Mouse (Mus musculus) embryonic facial prominence, embryonic 12.5 days (tissue): ENCODE data around the gene Phc1. TPM values are rescaled to one million over a fixed set of nuclear protein-coding genes. Genes with fewer than 3 reads are reported as not detected.

Experiments used
- ATAC-seq: fragments of 200-750 bp; cut with Nextera tagmentation; 2 replicates; pipeline ENCODE4 v1.8.0; 2017; ENCODE audit not compliant: insufficient number of reproducible peaks, insufficient read depth, low FRiP score, low TSS enrichment
- H3K27ac ChIP-seq: fragments of 300-500 bp; sonication (generic); 2 replicates; pipeline ENCODE4 v1.5.1; 2016; ENCODE audit warnings: mild to moderate bottlenecking
- H3K27me3 ChIP-seq: fragments of 300-500 bp; sonication (generic); 2 replicates; pipeline ENCODE4 v1.6.1; 2016; ENCODE audit warnings: mild to moderate bottlenecking, moderate library complexity
- H3K36me3 ChIP-seq: fragments of 300-500 bp; sonication (generic); 2 replicates; pipeline ENCODE4 v1.6.1; 2016; ENCODE audit warnings: mild to moderate bottlenecking
- H3K4me1 ChIP-seq: fragments of 300-500 bp; sonication (generic); 2 replicates; pipeline ENCODE4 v1.6.1; 2016
- H3K4me2 ChIP-seq: fragments of 300-500 bp; sonication (generic); replicated peaks from 2 replicates; pipeline ENCODE4 v1.6.1; 2016; ENCODE audit warnings: mild to moderate bottlenecking, moderate library complexity
- H3K4me3 ChIP-seq: fragments of 300-500 bp; sonication (generic); 2 replicates; pipeline ENCODE4 v1.5.1; 2016; ENCODE audit warnings: mild to moderate bottlenecking
- H3K9ac ChIP-seq: fragments of 300-500 bp; sonication (generic); 2 replicates; pipeline ENCODE4 v1.6.1; 2016; ENCODE audit warnings: mild to moderate bottlenecking, moderate library complexity
- H3K9me3 ChIP-seq: fragments of 300-500 bp; sonication (generic); 2 replicates; pipeline ENCODE4 v1.6.1; 2016; ENCODE audit warnings: mild to moderate bottlenecking, moderate library complexity
- whole genome bisulfite sequencing: fragments of 180-500 bp; shearing (Covaris S2); methylation state at CpG from one replicate; pipeline ENCODE4 v1.1.7; 2016; 5-methylcytosine and 5-hydroxymethylcytosine counted together
- polyA plus RNA-seq: library from polyadenylated mRNA; unstranded; fragments of >200 nt; fragmentation: Nextera tagmentation; extraction: Ambion mirVana; gene quantifications from 2 replicates; pipeline ENCODE4 v1.2.1, GENCODE M21; 2016

Gene Phc1
- polyA plus RNA-seq, 1 experiment from 2014 or later = 30.0 TPM

DNA sequence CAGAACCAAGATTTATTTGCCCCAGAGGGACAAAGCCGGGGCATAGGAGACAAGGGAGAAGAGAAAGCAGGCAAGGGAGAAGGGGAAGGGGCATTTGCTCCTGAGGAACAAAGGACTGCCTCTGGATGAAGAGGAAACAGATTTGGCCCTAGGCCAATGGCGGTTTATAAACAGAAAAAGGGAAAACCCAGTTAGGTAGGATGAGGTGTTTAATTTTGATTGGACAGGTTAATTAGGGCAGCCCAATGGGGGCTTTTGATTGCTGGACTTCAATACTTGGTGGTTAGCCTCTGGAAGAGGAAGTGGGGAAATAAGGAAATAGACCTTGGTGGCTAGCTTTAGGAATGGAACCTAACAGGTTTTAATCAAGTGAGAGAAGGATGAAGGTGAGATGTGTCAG is 48.2 kb downstream of the Phc1 start:
- 49% methylated on average over 2 of the region's 2 CpGs for WGBS
- ATAC-seq = no peak
- Histone ChIP-seq H3K27ac (no peak overlapping the region), H3K4me1 (0 out of 2 replicates have a peak, but pooled peaks cover 5% of the 10 kb centered on the region), H3K27me3 (no peaks in the 10 kb centered on the region), H3K4me2 (no peak overlapping the region), H3K9ac (no peak overlapping the region), H3K36me3 (no peaks in the 10 kb centered on the region), H3K4me3 (no peak overlapping the region), H3K9me3 (no peaks in the 10 kb centered on the region)

DNA sequence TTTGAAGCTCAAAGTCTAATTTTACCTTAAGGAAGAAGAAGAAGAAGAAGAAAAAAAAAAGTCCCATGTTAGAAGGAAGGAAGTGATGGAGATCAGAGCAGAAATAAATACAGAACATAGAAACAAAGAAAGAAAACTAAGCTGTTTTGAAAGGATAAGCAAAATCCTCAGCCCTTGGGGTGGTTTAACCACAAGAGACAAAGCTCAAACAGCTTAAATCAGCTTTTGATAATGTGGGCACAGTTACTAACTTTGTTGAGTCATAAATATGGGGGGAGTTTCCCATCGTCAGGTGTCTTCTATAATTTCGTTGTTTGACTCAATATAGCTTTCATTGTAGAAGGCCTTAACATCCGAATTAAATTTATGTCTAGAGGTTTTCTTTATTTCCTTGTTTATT is 48.6 kb downstream of the Phc1 start:
- H3K27ac ChIP-seq = no peak overlapping the region
- H3K9me3 ChIP-seq = no peaks in the 10 kb centered on the region
- no peak overlapping the region for H3K4me2 ChIP-seq
- H3K9ac ChIP-seq = no peak overlapping the region
- no peak for ATAC-seq
- H3K4me1 ChIP-seq = 0 out of 2 replicates have a peak, but pooled peaks cover 5% of the 10 kb centered on the region
- no peak overlapping the region for H3K4me3 ChIP-seq
- no peaks in the 10 kb centered on the region for H3K27me3 ChIP-seq
- 70% methylated on average over 3 of the region's 3 CpGs for WGBS
- no peaks in the 10 kb centered on the region for H3K36me3 ChIP-seq

DNA sequence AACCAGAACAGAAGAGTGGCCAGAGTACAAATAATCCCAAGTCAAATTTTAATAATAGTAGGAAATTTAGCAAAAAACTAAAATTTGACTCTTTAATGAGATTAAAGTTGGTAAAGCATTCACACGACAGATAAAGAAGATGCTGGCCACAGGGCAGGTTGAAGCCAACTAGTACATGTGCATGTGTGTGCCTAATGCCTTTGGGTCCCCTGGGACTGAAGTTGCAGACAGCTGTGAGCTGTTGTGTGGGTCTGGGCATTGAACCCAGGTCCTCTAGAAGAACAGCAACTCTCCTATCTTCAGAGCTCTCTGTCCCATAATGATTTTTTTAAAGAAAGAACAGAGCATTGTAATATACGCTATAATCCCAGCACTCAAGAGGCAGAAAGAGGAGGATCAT is 49.1 kb downstream of the Phc1 start:
- Histone ChIP-seq H3K9me3 (no peaks in the 10 kb centered on the region), H3K27ac (no peak overlapping the region), H3K36me3 (no peaks in the 10 kb centered on the region), H3K4me1 (0 out of 2 replicates have a peak, but pooled peaks cover 5% of the 10 kb centered on the region), H3K4me3 (no peak overlapping the region), H3K4me2 (no peak overlapping the region), H3K9ac (no peak overlapping the region), H3K27me3 (no peaks in the 10 kb centered on the region)
- ATAC-seq = no peak
- WGBS = 73% methylated on average over 2 of the region's 2 CpGs

DNA sequence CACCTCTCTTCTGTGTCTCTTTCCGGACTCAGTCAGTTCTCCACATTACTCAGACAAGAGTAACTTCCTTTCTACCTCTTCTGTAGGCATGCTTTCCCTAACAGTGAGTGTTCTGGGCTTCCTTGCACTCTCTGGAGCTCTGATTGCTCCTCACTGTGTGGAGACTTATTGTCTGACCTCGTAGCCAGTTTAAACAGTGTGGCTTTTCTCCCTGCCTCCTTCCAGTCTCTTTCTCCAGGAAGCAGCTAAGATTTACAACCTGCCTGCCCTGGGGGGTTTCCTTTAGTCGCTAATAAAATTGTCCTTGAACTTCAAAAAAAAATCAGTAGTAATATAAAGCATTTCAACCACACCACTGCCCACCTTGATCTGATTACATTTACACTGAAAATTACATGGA is 50.1 kb downstream of the Phc1 start:
- H3K4me1 ChIP-seq = 0 out of 2 replicates have a peak, but pooled peaks cover 5% of the 10 kb centered on the region
- no peak overlapping the region for H3K9ac ChIP-seq
- H3K9me3 ChIP-seq = no peaks in the 10 kb centered on the region
- H3K27me3 ChIP-seq = no peaks in the 10 kb centered on the region
- no peak for ATAC-seq
- H3K36me3 ChIP-seq = no peaks in the 10 kb centered on the region
- 31% methylated on average over 3 of the region's 3 CpGs for WGBS
- H3K4me3 ChIP-seq = no peak overlapping the region
- no peak overlapping the region for H3K4me2 ChIP-seq
- H3K27ac ChIP-seq = no peak overlapping the region

DNA sequence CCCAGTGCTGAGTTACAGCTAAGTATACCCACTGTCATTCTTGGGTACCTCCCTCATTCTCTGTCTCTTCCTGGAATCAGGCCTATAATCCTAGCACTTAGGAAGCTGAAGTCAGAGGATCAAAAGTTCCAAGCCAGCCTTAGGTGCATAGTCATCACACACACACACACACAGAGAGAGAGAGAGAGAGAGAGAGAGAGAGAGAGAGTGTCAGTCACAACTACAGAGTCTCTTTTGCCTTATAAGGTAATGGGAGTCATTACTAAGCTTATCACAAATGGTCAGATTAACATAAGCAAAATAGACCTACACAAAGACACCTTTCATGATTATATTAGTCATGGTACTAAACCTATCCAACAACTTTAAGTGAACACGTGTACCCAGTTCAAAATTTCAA is 51.0 kb downstream of the Phc1 start:
- H3K27me3 ChIP-seq = no peaks in the 10 kb centered on the region

GRCm38 (mm10) chr6:122288263-122288662 is 52.1 kb downstream of the Phc1 start:
- Histone ChIP-seq H3K4me1 (0 out of 2 replicates have a peak, but pooled peaks cover 5% of the 10 kb centered on the region), H3K4me2 (no peak overlapping the region), H3K9me3 (no peaks in the 10 kb centered on the region), H3K36me3 (no peaks in the 10 kb centered on the region), H3K27me3 (no peaks in the 10 kb centered on the region), H3K27ac (no peak overlapping the region), H3K9ac (no peak overlapping the region), H3K4me3 (no peak overlapping the region)
- ATAC-seq = no peak
- WGBS = 31% methylated on average over 1 of the region's 1 CpGs

More for the DNA sequence above, 51.0 kb downstream of the Phc1 start:
- Histone ChIP-seq H3K9me3 (no peaks in the 10 kb centered on the region), H3K4me3 (no peak overlapping the region), H3K4me2 (no peak overlapping the region), H3K36me3 (no peaks in the 10 kb centered on the region), H3K9ac (no peak overlapping the region), H3K4me1 (0 out of 2 replicates have a peak, but pooled peaks cover 5% of the 10 kb centered on the region), H3K27ac (no peak overlapping the region)
- no peak for ATAC-seq
- 66% methylated on average over 1 of the region's 1 CpGs for WGBS

DNA sequence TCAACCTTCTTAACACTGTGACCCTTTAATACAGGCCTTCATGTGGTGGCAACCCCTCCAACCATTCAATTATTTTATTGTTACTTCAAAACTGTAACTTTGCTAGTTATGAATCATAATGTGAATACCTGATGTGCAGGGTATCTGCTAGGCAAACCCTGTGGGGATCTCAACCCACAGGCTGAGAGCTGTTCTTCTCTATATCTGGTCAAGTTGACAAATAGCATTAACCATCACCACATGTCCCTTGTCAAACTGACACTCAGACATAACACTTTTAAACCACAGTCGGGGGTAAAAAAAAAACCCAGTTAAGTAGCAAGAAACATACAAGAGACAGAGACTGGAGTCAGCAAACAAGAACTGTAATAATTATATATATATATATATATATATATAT is 55.5 kb downstream of the Phc1 start:
- WGBS = 83% methylated on average over 1 of the region's 1 CpGs
- Histone ChIP-seq H3K4me3 (no peak overlapping the region), H3K9ac (no peak overlapping the region), H3K9me3 (no peaks in the 10 kb centered on the region), H3K36me3 (no peaks in the 10 kb centered on the region), H3K27ac (no peak overlapping the region), H3K4me1 (no peaks in the 10 kb centered on the region), H3K4me2 (no peak overlapping the region), H3K27me3 (no peaks in the 10 kb centered on the region)
- ATAC-seq = no peak

DNA sequence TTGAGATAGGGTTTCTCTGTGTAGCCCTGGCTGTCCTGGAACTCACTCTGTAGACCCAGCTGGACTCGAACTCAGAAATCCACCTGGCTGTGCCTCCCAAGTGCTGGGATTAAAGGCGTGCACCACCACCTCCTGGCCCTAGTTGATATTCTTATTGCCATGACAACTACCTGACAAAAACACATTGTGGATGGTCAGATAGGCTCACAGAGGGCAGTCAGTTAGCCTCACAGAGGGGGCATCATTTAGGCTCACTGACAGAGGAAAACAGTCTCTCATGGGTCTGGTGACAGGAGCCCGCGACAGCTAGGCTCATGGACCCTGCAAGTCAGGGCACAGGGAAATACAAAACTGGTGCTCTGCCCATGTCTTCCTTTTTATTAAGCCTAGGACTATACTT is 56.1 kb downstream of the Phc1 start:
- no peak for ATAC-seq
- H3K9me3 ChIP-seq = no peaks in the 10 kb centered on the region
- H3K4me1 ChIP-seq = no peaks in the 10 kb centered on the region
- H3K36me3 ChIP-seq = no peaks in the 10 kb centered on the region
- no peak overlapping the region for H3K4me2 ChIP-seq
- H3K27ac ChIP-seq = no peak overlapping the region
- WGBS = 81% methylated on average over 4 of the region's 4 CpGs
- H3K4me3 ChIP-seq = no peak overlapping the region
- no peaks in the 10 kb centered on the region for H3K27me3 ChIP-seq
- no peak overlapping the region for H3K9ac ChIP-seq

DNA sequence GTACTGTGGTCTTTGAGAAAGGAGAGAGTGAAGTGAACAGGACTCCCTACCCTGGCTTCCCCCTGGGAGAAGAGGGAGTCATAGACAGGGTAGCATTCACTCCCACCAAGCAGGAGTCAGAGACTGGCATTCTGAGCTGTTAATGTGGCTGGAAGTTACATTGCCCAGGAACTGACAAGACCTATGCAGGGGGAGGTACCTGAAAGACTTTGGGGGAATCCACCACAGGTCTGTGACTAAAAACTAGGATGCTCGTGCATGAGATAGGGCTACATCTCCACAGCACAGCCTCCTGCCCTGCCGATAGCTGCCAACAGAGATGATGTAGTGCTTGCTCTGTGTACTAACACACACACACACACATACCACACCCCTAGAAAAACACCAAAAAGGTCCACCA is 56.9 kb downstream of the Phc1 start:
- no peaks in the 10 kb centered on the region for H3K4me1 ChIP-seq
- 89% methylated on average over 2 of the region's 2 CpGs for WGBS
- no peaks in the 10 kb centered on the region for H3K36me3 ChIP-seq
- H3K27ac ChIP-seq = no peak overlapping the region
- no peak for ATAC-seq
- no peak overlapping the region for H3K4me3 ChIP-seq
- no peaks in the 10 kb centered on the region for H3K9me3 ChIP-seq
- no peaks in the 10 kb centered on the region for H3K27me3 ChIP-seq
- no peak overlapping the region for H3K9ac ChIP-seq
- no peak overlapping the region for H3K4me2 ChIP-seq

DNA sequence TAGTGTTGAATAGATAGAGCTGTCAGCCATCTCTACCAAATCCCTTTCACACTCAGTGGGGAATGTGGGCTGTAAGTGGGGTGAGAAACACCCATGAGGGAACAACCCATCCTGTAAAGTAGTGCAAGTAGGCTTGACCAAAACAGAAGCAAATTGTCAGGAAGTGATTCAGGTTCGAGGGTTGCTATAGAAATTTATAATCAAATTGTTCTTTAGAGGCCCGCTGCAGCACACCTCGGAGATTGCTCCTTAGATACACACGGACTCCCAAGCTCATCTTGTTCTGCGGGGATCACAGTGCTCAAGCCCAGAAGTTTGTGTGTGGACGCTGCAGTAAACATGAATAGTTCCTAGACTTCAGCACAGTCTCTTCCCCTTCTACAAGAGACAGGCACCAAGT is 57.6 kb downstream of the Phc1 start, which contains the start of gene Klrg1:
TSS of gene Klrg1 (minus strand) at position 101 of the 400 bp plus-strand sequence.
- WGBS = 84% methylated on average over 6 of the region's 6 CpGs
- no peaks in the 10 kb centered on the region for H3K9me3 ChIP-seq
- no peaks in the 10 kb centered on the region for H3K36me3 ChIP-seq
- H3K4me3 ChIP-seq = no peak within 1 kb of the TSS
- no peaks in the 10 kb centered on the region for H3K27me3 ChIP-seq
- no peak within 1 kb of the TSS for H3K9ac ChIP-seq
- no peaks in the 10 kb centered on the region for H3K4me1 ChIP-seq
- no peak for ATAC-seq
- H3K4me2 ChIP-seq = no peak within 1 kb of the TSS
- H3K27ac ChIP-seq = no peak within 1 kb of the TSS

DNA sequence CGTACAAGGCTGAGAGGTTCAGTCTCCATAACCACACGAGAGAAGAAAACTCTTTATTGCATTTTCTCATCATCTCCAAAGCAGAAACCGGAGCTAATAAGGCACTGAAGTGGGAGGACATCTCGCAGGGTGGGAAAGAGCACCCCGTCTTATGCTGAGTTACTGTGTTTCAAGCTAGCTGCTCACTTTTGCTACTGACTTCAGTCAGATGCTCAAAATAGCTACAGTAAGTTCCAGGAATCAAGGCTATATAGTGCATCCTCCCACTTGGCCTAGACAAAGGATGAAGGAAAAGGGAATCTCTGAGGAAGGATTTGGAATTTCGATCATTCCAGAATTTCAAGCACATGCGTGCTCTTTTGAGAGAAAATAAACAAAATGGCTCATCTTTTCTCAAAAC is 63.8 kb downstream of the Phc1 start:
- Histone ChIP-seq H3K9me3 (no peaks in the 10 kb centered on the region), H3K27me3 (no peaks in the 10 kb centered on the region), H3K4me3 (no peak overlapping the region), H3K4me2 (no peak overlapping the region), H3K36me3 (no peaks in the 10 kb centered on the region), H3K27ac (no peak overlapping the region), H3K4me1 (no peaks in the 10 kb centered on the region), H3K9ac (no peak overlapping the region)
- 86% methylated on average over 7 of the region's 7 CpGs for WGBS
- ATAC-seq = no peak

GRCm38 (mm10) chr6:122274546-122274945 is 65.8 kb downstream of the Phc1 start:
- Histone ChIP-seq H3K4me2 (no peak overlapping the region), H3K9ac (no peak overlapping the region), H3K27me3 (no peaks in the 10 kb centered on the region), H3K4me3 (no peak overlapping the region), H3K27ac (no peak overlapping the region), H3K9me3 (no peaks in the 10 kb centered on the region), H3K4me1 (no peaks in the 10 kb centered on the region), H3K36me3 (no peaks in the 10 kb centered on the region)
- WGBS = 74% methylated on average over 5 of the region's 5 CpGs
- ATAC-seq = no peak

GRCm38 (mm10) chr6:122270152-122270551 is 70.2 kb downstream of the Phc1 start:
- no peak for ATAC-seq
- Histone ChIP-seq H3K4me2 (no peak overlapping the region), H3K4me3 (no peak overlapping the region), H3K9ac (no peak overlapping the region), H3K4me1 (no peaks in the 10 kb centered on the region), H3K27me3 (no peaks in the 10 kb centered on the region), H3K27ac (no peak overlapping the region), H3K9me3 (no peaks in the 10 kb centered on the region), H3K36me3 (no peaks in the 10 kb centered on the region)
- WGBS = 84% methylated on average over 11 of the region's 11 CpGs
